Mouse (Mus musculus) ES-E14 (cell line): ENCODE results near the gene Musk. TPM values are rescaled to one million over a fixed set of nuclear protein-coding genes. Genes with fewer than 3 reads are reported as not detected.

Source experiments
- DNase-seq: peaks from one replicate; pipeline ENCODE4 v3.0.0-alpha.2; 2013; ENCODE audit warnings: low read depth, low spot score
- H3K27ac ChIP-seq: 2 replicates; pipeline ENCODE4 v1.5.1; 2012; ENCODE audit warnings: low read depth, mild to moderate bottlenecking, low read length, moderate library complexity, mixed read lengths; ENCODE audit not compliant: poor library complexity, insufficient read depth, severe bottlenecking
- H3K36me3 ChIP-seq: 2 replicates; pipeline ENCODE4 v1.6.1; 2012; ENCODE audit warnings: mild to moderate bottlenecking, low read length, moderate library complexity, mixed read lengths; ENCODE audit not compliant: control insufficient read depth, poor library complexity, insufficient read depth, severe bottlenecking
- H3K4me1 ChIP-seq, 2 experiments: fragments of 150-350 bp in 1 of 2; sonication (generic) in 1 of 2; 2 replicates each; pipeline ENCODE4 v1.6.1; 2012; ENCODE audit warnings: low read length in 2 of 2, mild to moderate bottlenecking in 1 of 2, mixed read lengths in 1 of 2; ENCODE audit not compliant: control insufficient read depth in 2 of 2, insufficient read depth in 2 of 2, poor library complexity in 1 of 2
- H3K4me3 ChIP-seq, 2 experiments: fragments of 150-350 bp in 1 of 2; sonication (generic) in 1 of 2; 2 replicates each; pipeline ENCODE4 v1.5.1; 2012; ENCODE audit warnings: low read length in 2 of 2, low read depth in 1 of 2, mild to moderate bottlenecking in 1 of 2, mixed read lengths in 1 of 2; ENCODE audit not compliant: insufficient read depth in 1 of 2, poor library complexity in 1 of 2, severe bottlenecking in 1 of 2
- H3K9ac ChIP-seq: 2 replicates; pipeline ENCODE4 v1.6.1; 2012; ENCODE audit warnings: low read depth, mild to moderate bottlenecking, low read length, mixed read lengths; ENCODE audit not compliant: poor library complexity, insufficient read depth, severe bottlenecking
- H3K9me3 ChIP-seq: fragments of 150-350 bp; sonication (generic); 2 replicates; pipeline ENCODE4 v1.6.1; 2012; ENCODE audit warnings: low read depth, mild to moderate bottlenecking, low read length; ENCODE audit not compliant: control insufficient read depth, insufficient read depth
- CHD2 ChIP-seq: IDR thresholded peaks from 2 replicates; pipeline ENCODE4 v1.6.1; 2014; ENCODE audit warnings: mild to moderate bottlenecking, low read depth, low read length, inconsistent platforms
- HCFC1 ChIP-seq: IDR thresholded peaks from 2 replicates; pipeline ENCODE4 v1.6.1; 2012; ENCODE audit warnings: low read length, inconsistent platforms, borderline replicate concordance; ENCODE audit not compliant: insufficient read depth
- MAFK ChIP-seq: IDR thresholded peaks from 2 replicates; pipeline ENCODE4 v1.6.1; 2014; ENCODE audit warnings: mild to moderate bottlenecking, low read depth, low read length, inconsistent platforms; ENCODE audit not compliant: insufficient read depth
- ZC3H11A ChIP-seq: IDR thresholded peaks from 2 replicates; pipeline ENCODE4 v1.6.1; 2012; ENCODE audit warnings: low read depth, mild to moderate bottlenecking, inconsistent platforms, low read length, borderline replicate concordance
- ZNF384 ChIP-seq: IDR thresholded peaks from 2 replicates; pipeline ENCODE4 v1.6.1; 2012; ENCODE audit warnings: low read depth, low read length, inconsistent platforms
- in situ Hi-C, 2 experiments: fragments of 600-800 bp; cut with MboI; formaldehyde crosslinking; loops; one replicate each; pipeline ENCODE4 v1.15.1; 2025; ENCODE audit warnings: low sequenced_read_pairs in 2 of 2, inconsistent platforms in 1 of 2; ENCODE audit not compliant: unreplicated experiment in 2 of 2
- total RNA-seq: library from RNA; depleted of rRNA; stranded (reverse); fragments of 300-350 nt; gene quantifications from 2 replicates; pipeline ENCODE4 v1.2.3, GENCODE M21; 2012

Musk gene
- total RNA-seq, 1 experiment = not detected

- H3K9me3 ChIP-seq = no peaks in the 10 kb centered on the region
- DNase-seq = no peak
- TF ChIP-seq ZNF384 (no peak), MAFK (no peak), CHD2 (no peak), HCFC1 (no peak), ZC3H11A (no peak)
- in situ Hi-C loops = no loop called here
- no peaks in the 10 kb centered on the region for H3K4me1 ChIP-seq
- no peak overlapping the region for H3K4me3 ChIP-seq
- H3K36me3 ChIP-seq = no peaks in the 10 kb centered on the region; the same call in 1 of the 2 replicates
- no peak overlapping the region for H3K27ac ChIP-seq
- no peak overlapping the region for H3K9ac ChIP-seq
These were observed 14.1 kb upstream of the Musk start for GRCm38 (mm10) chr4:58271504-58272162.

- in situ Hi-C loops = no loop called here
- no peak for TF ChIP-seq MAFK
- TF ChIP-seq ZNF384 = no peak
- no peak for TF ChIP-seq ZC3H11A
- DNase-seq = no peak
- Histone ChIP-seq H3K36me3 (no peaks in the 10 kb centered on the region), H3K9me3 (0 out of 2 replicates have a peak, but pooled peaks cover 2% of the 10 kb centered on the region), H3K4me3 (no peak overlapping the region), H3K9ac (no peak overlapping the region), H3K4me1 (no peaks in the 10 kb centered on the region), H3K27ac (no peak overlapping the region)
These were observed 10.4 kb upstream of the Musk start for GRCm38 (mm10) chr4:58275261-58275895.

GRCm38 (mm10) chr4:58278368-58278767 lies 7.4 kb upstream of the Musk start:
- in situ Hi-C loops = no loop called here
- TF ChIP-seq HCFC1 (no peak), CHD2 (no peak), MAFK (no peak), ZNF384 (no peak), ZC3H11A (no peak)
- no peak overlapping the region for H3K27ac ChIP-seq
- H3K4me3 ChIP-seq = no peak overlapping the region
- no peaks in the 10 kb centered on the region for H3K4me1 ChIP-seq
- 0 out of 2 replicates have a peak, but pooled peaks cover 2% of the 10 kb centered on the region for H3K9me3 ChIP-seq
- DNase-seq = no peak
- no peaks in the 10 kb centered on the region for H3K36me3 ChIP-seq
- H3K9ac ChIP-seq = no peak overlapping the region

- Histone ChIP-seq H3K36me3 (no peaks in the 10 kb centered on the region), H3K27ac (no peak overlapping the region), H3K4me1 (no peaks in the 10 kb centered on the region), H3K9me3 (0 out of 2 replicates have a peak, but pooled peaks cover 2% of the 10 kb centered on the region), H3K4me3 (no peak overlapping the region), H3K9ac (no peak overlapping the region)
- DNase-seq = no peak
- in situ Hi-C loops = no loop called here
- no peak for TF ChIP-seq ZNF384
- TF ChIP-seq CHD2 = no peak
- no peak for TF ChIP-seq MAFK
- TF ChIP-seq ZC3H11A = no peak
- TF ChIP-seq HCFC1 = no peak
These were observed 5.6 kb upstream of the Musk start for GRCm38 (mm10) chr4:58280121-58280520.
